Mouse (Mus musculus) embryonic fibroblast, embryonic 13.5 days (primary cell): ENCODE data around the gene Wdr18.

Source experiments
- CTCF ChIP-seq: IDR thresholded peaks from 2 replicates; pipeline ENCODE4 v1.5.1; 2011; ENCODE audit warnings: mild to moderate bottlenecking, control low read depth, low read length, moderate library complexity, borderline replicate concordance; ENCODE audit not compliant: insufficient read depth
- POLR2A ChIP-seq: IDR thresholded peaks from 2 replicates; pipeline ENCODE4 v1.6.1; 2011; ENCODE audit warnings: low read depth, mild to moderate bottlenecking, control low read depth, low read length, moderate library complexity

- TF ChIP-seq POLR2A (no peak), CTCF (no peak)
These were observed 11.2 kb downstream of the Wdr18 start for GRCm38 (mm10) chr10:79971183-79971497.
